Mouse (Mus musculus) thymus, adult 2 months (tissue): ENCODE results near the gene Nfatc3.

Source experiments
- CTCF ChIP-seq: fragments of 200-500 bp; IDR thresholded peaks from 2 replicates; pipeline ENCODE4 v1.5.1; 2012; ENCODE audit warnings: mild to moderate bottlenecking, control low read depth, low read length, moderate library complexity, borderline replicate concordance; ENCODE audit not compliant: control insufficient read depth, poor library complexity, insufficient read depth; ENCODE audit errors: extremely low read depth
- POLR2A ChIP-seq: fragments of 200-500 bp; IDR thresholded peaks from 2 replicates; pipeline ENCODE4 v1.6.1; 2012; ENCODE audit warnings: mild to moderate bottlenecking, low read length, control low read depth, moderate library complexity; ENCODE audit not compliant: control insufficient read depth, poor library complexity, insufficient read depth; ENCODE audit errors: extremely low read depth

- no peak for TF ChIP-seq CTCF
- TF ChIP-seq POLR2A, result no peak
These were observed 73.7 kb downstream of the Nfatc3 start for GRCm38 (mm10) chr8:106132356-106132755.
